Mouse (Mus musculus): ENCODE measurements at regions not wholly inside any gene's neighbourhood (a gene's known extent, or its start where the extent isn't known, plus 50 kb on each side); places are given as distances from the start of the nearest gene placed in this dataset.

DNA sequence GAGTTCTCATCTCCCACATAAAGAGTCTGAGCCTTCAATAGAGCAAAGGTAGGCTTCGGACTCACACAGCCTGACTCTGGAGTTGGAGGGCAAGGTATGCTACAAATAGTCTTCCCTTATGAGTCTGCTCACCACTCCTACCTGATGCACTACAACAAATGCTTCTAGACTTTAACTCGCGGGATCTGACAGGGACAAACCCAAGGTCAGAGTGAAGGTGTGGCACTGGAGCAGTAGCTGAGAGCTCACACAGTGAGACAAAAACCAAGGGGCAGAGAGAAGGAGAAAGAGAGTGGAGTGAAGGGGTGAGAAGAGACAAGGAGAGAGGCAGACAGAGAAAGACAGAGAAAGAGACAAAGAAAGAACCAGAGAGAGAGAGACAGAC, 65.6 kb downstream of the Aym1 start:
- DNase-seq (ENCODE audit: low spot score) (no peak), ATAC-seq (ENCODE audit: low FRiP score) (no peak)
- TF ChIP-seq CTCF (IDR thresholded peaks at IDR 0.05): no peak
- peaks cover 8% of the 10 kb centered on the region; the same call in 1 of the 2 replicates for H3K4me1 ChIP-seq (ENCODE audit: insufficient read depth, low read length)
- H3K27ac ChIP-seq (ENCODE audit: low read depth, low read length): no peak overlapping the region
- no peaks in the 10 kb centered on the region for H3K9me3 ChIP-seq (ENCODE audit: low read length)
- H3K4me3 ChIP-seq (ENCODE audit: low read depth, low read length): no peak overlapping the region
- H3K36me3 ChIP-seq (ENCODE audit: insufficient read depth, low read length): no peaks in the 10 kb centered on the region
- WGBS: 81% methylated on average over 3 of the region's 3 CpGs
- H3K9ac ChIP-seq (replicated peaks; ENCODE audit: low read length, poor library complexity, severe bottlenecking): no peak overlapping the region
- H3K27me3 ChIP-seq (ENCODE audit: insufficient read depth, low read length): no peaks in the 10 kb centered on the region
- H3K4me2 ChIP-seq (ENCODE audit: low read depth, low read length, poor library complexity, severe bottlenecking): no peak overlapping the region

DNA sequence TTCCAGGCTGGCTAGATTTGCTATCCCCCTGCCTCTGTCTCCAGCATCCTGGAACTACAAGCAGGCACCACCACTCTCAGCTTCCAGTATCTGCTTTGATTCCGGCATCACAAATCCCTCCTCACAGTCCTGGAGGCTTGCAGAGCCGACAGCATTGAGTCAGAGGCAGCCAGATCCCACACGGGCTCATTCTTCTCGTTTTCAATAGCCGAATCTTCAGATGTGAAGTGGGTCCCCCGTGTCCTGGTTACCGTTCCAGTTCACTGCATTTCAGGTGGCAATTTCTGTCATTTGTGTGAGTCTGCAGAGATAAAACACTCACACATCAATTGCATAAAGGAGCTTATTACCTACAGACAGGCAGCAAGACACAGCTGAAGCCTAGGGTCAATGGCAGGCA, 62.4 kb upstream of the Wscd2 start:
- Histone ChIP-seq H3K27ac (ENCODE audit: low read depth, low read length) (peak overlapping the region; percentile 67), H3K4me3 (ENCODE audit: low read depth, low read length) (no peak overlapping the region), H3K36me3 (ENCODE audit: insufficient read depth, low read length) (no peaks in the 10 kb centered on the region), H3K27me3 (ENCODE audit: insufficient read depth, low read length) (no peaks in the 10 kb centered on the region), H3K4me1 (ENCODE audit: insufficient read depth, low read length) (no peaks in the 10 kb centered on the region), H3K9ac (replicated peaks; ENCODE audit: low read length, poor library complexity, severe bottlenecking) (no peak overlapping the region; the same call in 1 of the 2 replicates), H3K4me2 (ENCODE audit: low read depth, low read length, poor library complexity, severe bottlenecking) (no peak overlapping the region), H3K9me3 (ENCODE audit: low read length) (no peaks in the 10 kb centered on the region)
- ATAC-seq (ENCODE audit: low FRiP score) (no peak), DNase-seq (ENCODE audit: low spot score) (no peak)
- 21% methylated on average over 7 of the region's 7 CpGs for WGBS
- no peak for TF ChIP-seq CTCF (IDR thresholded peaks at IDR 0.05)

DNA sequence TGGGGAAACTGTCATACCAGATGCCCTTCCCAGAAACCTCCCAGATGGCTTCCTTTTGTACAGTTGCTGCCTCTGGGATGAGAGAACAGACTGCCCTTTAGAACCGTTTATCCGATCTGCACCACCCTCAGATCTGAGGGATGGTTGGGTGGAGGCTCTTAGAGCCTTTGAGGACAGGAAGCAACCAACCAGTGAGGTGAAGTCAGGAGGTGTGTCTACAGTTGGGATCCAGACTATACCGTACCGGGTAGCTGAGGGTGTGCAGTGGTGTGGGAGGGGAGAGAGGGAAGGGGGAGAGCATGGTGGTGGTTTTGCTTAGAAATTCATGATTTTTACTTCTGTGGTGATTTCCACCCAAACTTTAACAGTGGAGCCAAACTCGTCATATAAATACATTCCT, 58.8 kb upstream of the Wscd2 start:
- TF ChIP-seq CTCF (IDR thresholded peaks at IDR 0.05): no peak
- WGBS: 63% methylated on average over 5 of the region's 5 CpGs

DNA sequence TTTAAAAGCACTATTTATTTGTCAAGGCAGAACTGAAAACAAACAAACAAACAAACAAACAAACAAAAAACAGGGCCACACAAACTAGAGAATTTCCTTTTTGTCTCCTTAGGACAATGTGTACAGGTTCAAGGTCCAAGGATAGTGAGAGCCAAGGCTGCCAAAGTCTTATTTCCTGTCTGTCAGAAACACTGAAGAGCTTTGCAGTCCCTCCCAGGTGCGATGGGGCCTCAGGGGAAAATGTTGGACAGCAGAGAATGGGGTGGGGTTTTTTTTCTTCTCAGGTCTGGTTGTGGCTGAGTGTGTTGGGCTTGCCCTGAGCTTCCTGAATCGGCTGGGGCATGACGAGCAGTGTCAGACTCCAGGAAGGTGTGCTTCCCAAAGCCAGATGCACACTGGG, 53.1 kb upstream of the Wscd2 start:
- no peak overlapping the region for H3K4me3 ChIP-seq (ENCODE audit: low read depth, low read length)
- DNase-seq (ENCODE audit: low spot score): no peak
- H3K4me2 ChIP-seq (ENCODE audit: low read depth, low read length, poor library complexity, severe bottlenecking): no peak overlapping the region
- ATAC-seq (ENCODE audit: low FRiP score): no peak
- no peaks in the 10 kb centered on the region for H3K27me3 ChIP-seq (ENCODE audit: insufficient read depth, low read length)
- H3K9ac ChIP-seq (replicated peaks; ENCODE audit: low read length, poor library complexity, severe bottlenecking): no peak overlapping the region
- no peaks in the 10 kb centered on the region for H3K9me3 ChIP-seq (ENCODE audit: low read length)
- no peaks in the 10 kb centered on the region for H3K4me1 ChIP-seq (ENCODE audit: insufficient read depth, low read length)
- H3K27ac ChIP-seq (ENCODE audit: low read depth, low read length): no peak overlapping the region
- TF ChIP-seq CTCF (IDR thresholded peaks at IDR 0.05): no peak
- H3K36me3 ChIP-seq (ENCODE audit: insufficient read depth, low read length): no peaks in the 10 kb centered on the region
- WGBS: 68% methylated on average over 3 of the region's 3 CpGs

More for the DNA sequence above, 58.8 kb upstream of the Wscd2 start:
- no peak for DNase-seq (ENCODE audit: low spot score)
- no peak overlapping the region for H3K4me3 ChIP-seq (ENCODE audit: low read depth, low read length)
- no peak for ATAC-seq (ENCODE audit: low FRiP score)
- H3K36me3 ChIP-seq (ENCODE audit: insufficient read depth, low read length): no peaks in the 10 kb centered on the region
- H3K9me3 ChIP-seq (ENCODE audit: low read length): no peaks in the 10 kb centered on the region
- H3K9ac ChIP-seq (replicated peaks; ENCODE audit: low read length, poor library complexity, severe bottlenecking): no peak overlapping the region
- H3K4me2 ChIP-seq (ENCODE audit: low read depth, low read length, poor library complexity, severe bottlenecking): no peak overlapping the region
- H3K4me1 ChIP-seq (ENCODE audit: insufficient read depth, low read length): no peaks in the 10 kb centered on the region
- H3K27ac ChIP-seq (ENCODE audit: low read depth, low read length): no peak overlapping the region
- no peaks in the 10 kb centered on the region for H3K27me3 ChIP-seq (ENCODE audit: insufficient read depth, low read length)
